Mouse (Mus musculus): ENCODE results near the gene Dhx37. TPM values are rescaled to one million over a fixed set of nuclear protein-coding genes. Genes with fewer than 3 reads are reported as not detected.
A peak's percentile ranks its signal among the peaks of the same experiment; 100 is the strongest.

The Dhx37 gene
- total and polyA plus RNA-seq, 2 experiments from 2014 or later = 8.0 to 27.5 TPM

GRCm38 (mm10) chr5:125406322-125407016, 27.5 kb downstream of the Dhx37 start:
- peak overlapping the region; percentile 83 for H3K4me2 ChIP-seq (ENCODE audit: low read depth, low read length)
- H3K9me3 ChIP-seq (ENCODE audit: low read length) = no peaks in the 10 kb centered on the region
- peak overlapping the region; percentile 67 for H3K9ac ChIP-seq (replicated peaks; ENCODE audit: low read length)
- peak; percentile 33; the same call in 1 of the 2 replicates for ATAC-seq
- H3K27ac ChIP-seq = peak overlapping the region; percentile 92
- TF ChIP-seq CTCF (IDR thresholded peaks at IDR 0.05; ENCODE audit: low read depth) = no peak
- 3% methylated on average over 20 of the region's 20 CpGs for WGBS
- no peaks in the 10 kb centered on the region for H3K27me3 ChIP-seq (ENCODE audit: insufficient read depth, low read length)
- H3K36me3 ChIP-seq (ENCODE audit: insufficient read depth, low read length) = no peaks in the 10 kb centered on the region
- peak overlapping the region; percentile 46 for H3K4me3 ChIP-seq (ENCODE audit: low read length)
- peaks cover 6% of the 10 kb centered on the region for H3K4me1 ChIP-seq (ENCODE audit: insufficient read depth, low read length)
- peak; percentile 55 for DNase-seq (ENCODE audit: low spot score)

GRCm38 (mm10) chr5:125405546-125406248, 28.2 kb downstream of the Dhx37 start:
- Histone ChIP-seq H3K4me2 (ENCODE audit: low read depth, low read length) (peak overlapping the region; percentile 83), H3K4me1 (ENCODE audit: insufficient read depth, low read length) (peaks cover 6% of the 10 kb centered on the region), H3K4me3 (ENCODE audit: low read length) (peak overlapping the region; percentile 46), H3K9ac (replicated peaks; ENCODE audit: low read length) (peak overlapping the region; percentile 67), H3K27me3 (ENCODE audit: insufficient read depth, low read length) (no peaks in the 10 kb centered on the region), H3K36me3 (ENCODE audit: insufficient read depth, low read length) (no peaks in the 10 kb centered on the region), H3K9me3 (ENCODE audit: low read length) (no peaks in the 10 kb centered on the region), H3K27ac (peak overlapping the region; percentile 92)
- no peak for TF ChIP-seq CTCF (IDR thresholded peaks at IDR 0.05; ENCODE audit: low read depth)
- peak; percentile 63 for ATAC-seq
- peak; percentile 93 for DNase-seq (ENCODE audit: low spot score)
- WGBS = 1% methylated on average over 31 of the region's 31 CpGs

DNA sequence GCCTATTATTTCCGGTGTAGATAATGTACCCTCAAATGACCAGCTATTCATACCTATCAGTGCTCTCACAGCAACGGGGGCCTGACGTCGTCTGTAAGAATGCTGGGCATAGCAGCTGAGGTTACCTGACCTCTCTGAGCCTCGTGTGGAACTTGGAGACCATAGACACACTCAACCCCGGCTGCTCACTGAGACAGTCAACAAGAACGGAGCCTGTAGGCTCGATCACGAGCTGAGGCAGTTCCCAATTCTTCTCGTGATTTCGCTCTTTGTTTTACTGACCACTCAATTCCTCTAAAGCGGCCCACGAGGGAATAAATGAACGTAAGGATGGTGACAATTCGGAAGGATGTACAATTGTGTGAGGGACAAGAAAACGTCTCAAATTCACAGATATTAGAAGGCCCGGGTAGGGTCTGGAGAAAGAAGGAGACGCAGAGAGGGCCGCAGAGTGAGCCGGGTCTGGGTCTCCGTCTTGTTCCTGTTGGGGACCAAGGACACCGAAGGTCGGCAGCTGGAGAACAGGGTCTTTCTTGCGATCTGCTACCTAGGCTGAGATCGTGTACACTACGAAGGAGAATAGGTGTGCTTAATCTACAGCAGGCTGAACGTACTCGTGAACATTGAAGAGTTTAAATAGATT, 28.9 kb downstream of the Dhx37 start:
- ATAC-seq (peak; percentile 55), DNase-seq (ENCODE audit: low spot score) (peak; percentile 75)
- Histone ChIP-seq H3K4me3 (ENCODE audit: low read length) (peak overlapping the region; percentile 46), H3K9ac (replicated peaks; ENCODE audit: low read length) (peak overlapping the region; percentile 67), H3K36me3 (ENCODE audit: insufficient read depth, low read length) (no peaks in the 10 kb centered on the region), H3K4me2 (ENCODE audit: low read depth, low read length) (peak overlapping the region; percentile 83), H3K9me3 (ENCODE audit: low read length) (no peaks in the 10 kb centered on the region), H3K4me1 (ENCODE audit: insufficient read depth, low read length) (peaks cover 6% of the 10 kb centered on the region), H3K27me3 (ENCODE audit: insufficient read depth, low read length) (no peaks in the 10 kb centered on the region), H3K27ac (peak overlapping the region; percentile 92)
- TF ChIP-seq CTCF (IDR thresholded peaks at IDR 0.05; ENCODE audit: low read depth) = no peak
- under 1% methylated on average over 28 of the region's 28 CpGs for WGBS

- WGBS = 1% methylated on average over 7 of the region's 7 CpGs
- Histone ChIP-seq H3K4me2 (ENCODE audit: low read depth, low read length) (peak overlapping the region; percentile 83), H3K4me1 (ENCODE audit: insufficient read depth, low read length) (peaks cover 6% of the 10 kb centered on the region), H3K27ac (peak overlapping the region; percentile 92), H3K36me3 (ENCODE audit: insufficient read depth, low read length) (no peaks in the 10 kb centered on the region), H3K4me3 (ENCODE audit: low read length) (peak overlapping the region; percentile 46), H3K9me3 (ENCODE audit: low read length) (no peaks in the 10 kb centered on the region), H3K9ac (replicated peaks; ENCODE audit: low read length) (peak overlapping the region; percentile 67), H3K27me3 (ENCODE audit: insufficient read depth, low read length) (no peaks in the 10 kb centered on the region)
- ATAC-seq = no peak
- peak; percentile 58 for DNase-seq (ENCODE audit: low spot score)
- no peak for TF ChIP-seq CTCF (IDR thresholded peaks at IDR 0.05; ENCODE audit: low read depth)
These were observed 29.4 kb downstream of the Dhx37 start for GRCm38 (mm10) chr5:125404536-125404902.

DNA sequence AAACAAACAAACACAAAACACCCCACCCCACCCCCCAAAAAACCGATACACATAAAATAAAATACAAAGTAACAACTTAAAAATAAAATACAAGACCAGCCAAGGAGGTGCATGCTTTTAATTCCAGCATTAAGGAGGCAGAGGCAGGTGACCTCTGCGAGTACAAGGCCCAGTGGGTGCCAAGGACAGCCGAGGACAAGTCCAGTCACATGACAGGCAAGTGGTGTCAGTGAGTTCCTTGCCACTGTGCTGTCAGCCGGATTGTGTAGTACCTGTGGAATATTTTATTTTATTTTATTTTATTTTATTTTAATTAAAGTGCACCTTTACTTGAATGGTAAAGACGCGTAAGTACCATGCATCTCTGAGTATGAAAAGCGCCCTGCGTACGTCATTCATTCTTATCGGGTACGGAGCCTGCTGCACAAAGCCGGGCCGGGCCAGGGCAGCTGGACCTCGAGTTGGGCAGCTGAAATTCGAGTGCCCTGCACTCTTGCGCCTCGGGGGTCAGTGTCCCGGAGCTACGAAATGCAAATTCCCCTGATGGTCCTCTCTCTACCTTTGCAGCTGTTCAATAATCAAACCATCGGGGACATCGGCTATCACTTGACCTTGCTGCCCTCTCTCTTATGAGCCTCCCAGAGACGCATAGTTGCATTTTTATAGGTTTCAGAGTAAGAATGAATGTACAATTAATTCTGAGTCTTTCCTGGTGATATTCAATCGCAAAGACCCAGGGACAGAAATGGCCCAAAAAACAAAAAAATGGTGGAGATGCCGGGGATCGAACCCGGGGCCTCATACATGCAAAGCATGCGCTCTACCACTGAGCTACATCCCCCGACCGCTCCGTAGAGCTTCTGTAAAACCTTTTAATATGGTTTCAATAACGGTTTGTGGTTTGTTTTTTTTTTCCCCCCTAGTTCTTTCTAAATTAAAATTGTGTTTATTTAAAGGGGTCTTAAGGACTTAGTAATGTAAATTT, 30.1 kb downstream of the Dhx37 start:
- no peaks in the 10 kb centered on the region for H3K36me3 ChIP-seq (ENCODE audit: insufficient read depth, low read length)
- no peaks in the 10 kb centered on the region for H3K27me3 ChIP-seq (ENCODE audit: insufficient read depth, low read length)
- H3K9me3 ChIP-seq (ENCODE audit: low read length) = no peaks in the 10 kb centered on the region
- WGBS = 11% methylated on average over 31 of the region's 31 CpGs
- H3K9ac ChIP-seq (replicated peaks; ENCODE audit: low read length) = peak overlapping the region; percentile 44
- H3K4me3 ChIP-seq (ENCODE audit: low read length) = peak overlapping the region; percentile 46
- H3K4me2 ChIP-seq (ENCODE audit: low read depth, low read length) = peak overlapping the region; percentile 83
- TF ChIP-seq CTCF (IDR thresholded peaks at IDR 0.05; ENCODE audit: low read depth) = no peak
- DNase-seq (ENCODE audit: low spot score) = peak; percentile 83
- H3K27ac ChIP-seq = peak overlapping the region; percentile 76
- H3K4me1 ChIP-seq (ENCODE audit: insufficient read depth, low read length) = peaks cover 6% of the 10 kb centered on the region
- ATAC-seq = no peak

DNA sequence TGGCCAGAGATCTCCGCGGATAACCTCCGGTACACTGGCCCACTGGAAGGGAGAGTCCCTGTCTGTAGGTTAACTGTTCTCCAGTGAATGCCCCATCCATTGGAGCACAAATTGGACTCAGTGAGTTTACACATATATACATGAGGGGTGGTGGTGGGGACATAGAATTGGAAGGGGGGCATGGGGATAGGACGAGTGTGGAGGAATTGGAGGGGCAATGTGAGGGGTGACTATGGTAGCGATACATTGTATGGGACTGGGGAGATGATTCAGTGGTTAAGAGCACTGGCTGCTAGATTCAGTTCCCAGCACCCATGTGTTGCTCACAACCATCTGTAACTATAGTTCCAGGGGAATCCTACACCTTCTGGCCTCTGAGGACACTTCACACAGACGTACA, 30.9 kb downstream of the Dhx37 start:
- H3K9ac ChIP-seq (replicated peaks; ENCODE audit: low read length) = no peak overlapping the region
- DNase-seq (ENCODE audit: low spot score) (no peak), ATAC-seq (no peak)
- WGBS = 67% methylated on average over 6 of the region's 6 CpGs
- H3K27me3 ChIP-seq (ENCODE audit: insufficient read depth, low read length) = no peaks in the 10 kb centered on the region
- no peak overlapping the region for H3K4me2 ChIP-seq (ENCODE audit: low read depth, low read length)
- H3K36me3 ChIP-seq (ENCODE audit: insufficient read depth, low read length) = no peaks in the 10 kb centered on the region
- no peak for TF ChIP-seq CTCF (IDR thresholded peaks at IDR 0.05; ENCODE audit: low read depth)
- no peaks in the 10 kb centered on the region for H3K9me3 ChIP-seq (ENCODE audit: low read length)
- H3K4me1 ChIP-seq (ENCODE audit: insufficient read depth, low read length) = peaks cover 6% of the 10 kb centered on the region
- no peak overlapping the region for H3K4me3 ChIP-seq (ENCODE audit: low read length)
- no peak overlapping the region for H3K27ac ChIP-seq

Data from hindbrain, postnatal 0 days (tissue).